Mouse (Mus musculus): ENCODE results near the gene Ncoa1.
A peak's percentile ranks its signal among the peaks of the same experiment; 100 is the strongest.

Gene Ncoa1

GRCm38 (mm10) chr12:4230156-4230555 lies 246.8 kb downstream of the Ncoa1 start:
- no peak for DNase-seq (ENCODE audit: low read depth, low spot score)

- DNase-seq (ENCODE audit: low read depth, low spot score): no peak
Observed at GRCm38 (mm10) chr12:4212908-4213307, 264.1 kb downstream of the Ncoa1 start.

GRCm38 (mm10) chr12:4211174-4211573 lies 265.8 kb downstream of the Ncoa1 start:
- DNase-seq (ENCODE audit: low read depth, low spot score): peak; percentile 56

GRCm38 (mm10) chr12:4209196-4209595 lies 267.8 kb downstream of the Ncoa1 start:
- no peak for DNase-seq (ENCODE audit: low read depth, low spot score)

GRCm38 (mm10) chr12:4208405-4209133 lies 268.4 kb downstream of the Ncoa1 start:
- peak; percentile 76 for DNase-seq (ENCODE audit: low read depth, low spot score)

- DNase-seq (ENCODE audit: low read depth, low spot score): no peak
Observed at GRCm38 (mm10) chr12:4206106-4206505, 270.9 kb downstream of the Ncoa1 start.

GRCm38 (mm10) chr12:4202206-4202605 lies 274.8 kb downstream of the Ncoa1 start:
- DNase-seq (ENCODE audit: low read depth, low spot score): no peak

GRCm38 (mm10) chr12:4201454-4202200 lies 275.4 kb downstream of the Ncoa1 start:
- DNase-seq (ENCODE audit: low read depth, low spot score): no peak

- no peak for DNase-seq (ENCODE audit: low read depth, low spot score)
Observed at GRCm38 (mm10) chr12:4199271-4199670, 277.7 kb downstream of the Ncoa1 start.

- no peak for DNase-seq (ENCODE audit: low read depth, low spot score)
Observed at GRCm38 (mm10) chr12:4198702-4199101, 278.3 kb downstream of the Ncoa1 start.
